Mouse (Mus musculus): ENCODE measurements around the gene Gm11627. TPM values are rescaled to one million over a fixed set of nuclear protein-coding genes. Genes with fewer than 3 reads are reported as not detected.

Gm11627 gene
- total RNA-seq, 2 experiments from 2014 or later = 2.2 TPM

Other genes with a start within 250 kb of the Gm11627 start
- gene Slc4a1, start 213.3 kb downstream of the Gm11627 start, total RNA-seq (2021) = 1 to 10 TPM; 5.3 to 9.5 TPM
- gene Rundc3a, start 186.1 kb downstream of the Gm11627 start, total RNA-seq (2021) = not detected
- gene Slc25a39, start 171.5 kb downstream of the Gm11627 start, total RNA-seq (2021) = 100 to 1,000 TPM; 163 to 175 TPM
- gene Grn, start 149.1 kb downstream of the Gm11627 start, total RNA-seq (2021) = 100 to 1,000 TPM; 101 to 104 TPM
- 1 to 10 TPM; 5.8 to 6.5 TPM for gene Fam171a2, start 131.8 kb downstream of the Gm11627 start, total RNA-seq (2021)
- gene Itga2b, start 109.3 kb downstream of the Gm11627 start, total RNA-seq (2021) = 1 to 10 TPM; 3.5 to 4.5 TPM
- 10 to 100 TPM; 19.3 to 23.2 TPM for gene Gpatch8, start 23.1 kb downstream of the Gm11627 start, total RNA-seq (2021)
- gene Fzd2, start 24.9 kb upstream of the Gm11627 start, total RNA-seq (2021) = 1 to 10 TPM; 4.7 to 5.0 TPM
- not detected for gene Meioc, start 84.3 kb upstream of the Gm11627 start, total RNA-seq (2021)
- 10 to 100 TPM; 21.2 to 22.8 TPM for gene Ccdc43, start 118.3 kb upstream of the Gm11627 start, total RNA-seq (2021)
- gene Adam11, start 182.0 kb upstream of the Gm11627 start, total RNA-seq (2021) = 1 to 10 TPM; 3.8 to 4.1 TPM
- gene Gjc1, start 240.2 kb upstream of the Gm11627 start, total RNA-seq (2021) = 10 to 100 TPM; 27.4 to 29.2 TPM